Mouse (Mus musculus) urinary bladder, postnatal 10 days (tissue): ENCODE data around the gene Sell.

Experiments used
- DNase-seq: peaks from one replicate; pipeline ENCODE4 v3.0.0; 2022; ENCODE audit warnings: low spot score

Gene Sell

DNA sequence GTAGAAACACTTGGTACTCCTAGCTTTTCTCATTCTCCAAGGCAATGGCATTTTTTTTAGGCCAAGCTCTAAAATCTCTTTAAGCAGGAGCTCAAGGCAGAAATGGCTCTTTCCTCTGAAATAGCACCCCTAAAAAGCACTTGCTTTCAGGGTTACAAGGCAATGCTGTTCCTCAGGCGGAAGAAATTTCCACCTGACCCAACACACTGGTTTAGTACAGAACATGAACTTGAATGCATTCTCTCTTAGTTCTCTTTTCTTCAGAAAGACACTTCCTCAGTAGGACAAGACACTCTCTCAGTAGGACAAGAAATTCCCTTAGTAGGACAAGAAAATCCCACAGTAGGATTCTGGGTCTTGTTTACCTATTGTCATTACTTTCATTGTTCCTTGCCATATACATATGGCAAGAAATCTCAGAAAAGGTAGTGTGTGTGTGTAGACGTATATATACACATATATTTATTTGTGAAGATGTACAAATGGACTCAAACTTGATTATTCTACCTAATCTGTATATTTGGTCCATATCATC lies 12.9 kb downstream of the Sell start:
- no peak for DNase-seq

DNA sequence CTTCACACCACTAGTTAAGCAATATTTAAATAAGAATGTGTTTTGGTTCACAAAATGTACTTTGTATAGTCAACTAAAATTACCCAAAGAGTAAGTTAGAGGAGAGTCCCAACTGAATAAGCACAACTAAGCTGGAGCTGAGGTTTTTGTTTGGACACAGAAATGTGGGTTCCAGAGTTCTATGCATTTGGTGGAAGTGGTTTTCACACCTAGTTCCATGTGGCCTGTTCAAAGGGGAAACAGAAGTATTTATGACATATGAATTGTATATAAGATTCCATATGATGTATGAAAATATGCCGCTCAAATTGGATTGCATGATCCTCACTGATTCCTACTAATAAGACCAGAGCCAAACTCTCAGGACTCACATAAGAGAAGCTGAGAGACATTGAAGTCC lies 13.6 kb downstream of the Sell start:
- DNase-seq, result no peak

DNA sequence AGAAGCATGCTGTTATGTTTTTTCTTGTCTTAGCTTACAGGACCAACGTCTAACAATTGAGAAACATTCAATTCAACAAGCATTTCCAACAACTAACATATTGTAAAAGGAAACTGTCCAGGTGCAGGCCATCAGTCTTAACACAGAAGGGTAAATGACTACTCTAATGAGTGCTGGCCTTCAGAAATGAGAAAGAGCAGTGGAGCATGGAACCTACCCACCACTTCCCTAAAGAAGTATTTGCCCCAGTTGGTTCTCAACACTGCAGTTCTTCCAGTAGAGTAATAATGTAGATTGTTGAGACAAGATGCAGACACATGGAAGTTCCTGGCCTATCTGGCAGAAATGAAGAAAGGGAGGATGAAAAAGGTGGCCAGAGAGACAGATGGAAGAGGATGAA lies 14.7 kb downstream of the Sell start:
- no peak for DNase-seq

DNA sequence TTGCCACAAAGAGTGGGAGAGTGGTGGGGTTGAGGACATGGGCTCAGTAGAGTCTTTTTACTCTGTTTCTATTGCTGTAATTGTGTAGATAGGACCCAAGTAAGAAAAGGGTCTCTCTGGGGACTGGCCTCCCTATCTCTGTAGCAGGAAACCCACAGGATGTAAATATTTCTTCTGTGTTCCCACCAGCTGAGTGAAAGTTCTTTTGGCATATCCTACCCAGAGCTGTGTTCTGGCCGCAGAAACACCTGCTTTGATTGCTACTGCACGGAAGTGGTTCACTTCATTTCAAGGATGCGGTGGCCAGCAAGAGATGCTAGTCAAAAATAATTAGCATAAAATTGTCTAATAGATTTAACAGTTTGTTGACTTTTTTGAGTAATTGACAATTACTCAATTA lies 15.2 kb downstream of the Sell start:
- no peak for DNase-seq

DNA sequence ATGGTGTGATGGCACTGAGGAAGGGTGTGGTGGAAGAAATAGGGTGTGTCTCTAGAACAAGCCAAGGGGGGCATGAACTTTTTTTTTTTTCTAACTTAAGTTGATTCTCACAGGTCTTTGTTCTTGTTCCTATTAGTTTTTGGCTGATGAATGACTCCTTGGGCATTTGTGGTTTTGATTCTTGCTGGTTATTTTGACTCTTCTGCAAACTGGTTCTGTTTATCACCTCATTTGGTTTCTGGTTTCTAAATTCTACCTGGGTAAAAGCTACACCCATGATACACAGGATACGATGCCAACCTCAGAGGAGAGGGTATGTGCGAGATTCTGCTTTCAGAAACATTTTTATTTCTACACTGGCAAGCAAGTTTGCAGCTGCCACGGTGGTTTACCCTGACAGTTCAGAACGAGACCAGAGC lies 16.6 kb downstream of the Sell start:
- DNase-seq, result no peak

DNA sequence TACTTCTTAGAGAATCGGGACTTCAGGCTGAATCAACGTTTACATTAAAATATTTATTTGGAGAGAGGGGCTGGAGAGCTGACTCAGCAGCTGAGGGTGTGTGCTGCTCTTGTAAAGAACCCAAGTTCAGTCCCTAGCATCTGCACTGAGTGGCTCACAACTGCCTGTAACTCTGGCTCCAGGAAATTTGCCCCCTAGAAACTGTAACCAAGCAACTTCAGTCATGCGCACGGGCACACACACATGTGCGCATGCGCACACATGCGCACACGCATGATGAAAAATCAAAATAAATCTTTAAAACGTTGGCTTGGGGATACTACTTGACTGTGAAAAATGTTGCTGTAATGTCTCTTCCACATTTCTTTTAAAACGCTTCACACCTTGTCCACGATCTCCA lies 17.3 kb downstream of the Sell start:
- no peak for DNase-seq

DNA sequence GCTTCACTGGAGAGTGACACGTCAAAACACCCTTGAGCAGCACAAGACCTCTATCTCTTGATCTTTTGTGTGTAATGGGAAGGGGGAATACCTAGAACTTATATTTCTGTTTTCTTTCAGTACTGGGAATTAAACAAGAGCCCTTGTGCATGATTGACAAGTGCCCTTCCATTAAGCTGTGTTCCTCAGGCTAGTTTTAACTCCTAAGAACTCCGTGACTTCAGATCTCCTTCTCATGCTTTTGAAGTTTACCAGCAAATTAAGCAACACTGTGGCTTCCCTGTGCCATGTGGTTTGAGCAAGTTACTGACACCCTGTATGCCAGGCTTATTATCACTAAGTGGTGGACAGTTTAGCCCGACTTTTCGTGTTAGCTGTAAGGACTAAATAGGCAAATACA lies 21.3 kb downstream of the Sell start:
- no peak for DNase-seq

DNA sequence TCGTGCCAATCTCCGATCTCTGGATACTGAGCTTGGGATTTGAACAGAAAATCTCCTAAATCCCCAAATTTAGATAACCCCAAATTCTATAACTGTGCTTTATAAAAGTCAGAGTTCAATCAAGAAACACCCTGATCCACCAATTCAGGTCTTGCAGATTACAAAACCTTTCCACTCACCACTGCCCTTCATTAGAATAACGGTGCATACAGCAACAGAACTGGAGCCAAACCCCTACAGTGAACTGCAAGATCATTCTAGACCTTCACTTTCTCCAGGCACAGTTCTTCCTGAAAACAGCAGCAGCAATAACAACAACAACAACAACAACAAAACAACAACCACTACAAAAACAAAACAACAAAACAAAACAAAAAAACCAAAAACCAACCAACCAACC lies 25.0 kb downstream of the Sell start:
- DNase-seq, result no peak

DNA sequence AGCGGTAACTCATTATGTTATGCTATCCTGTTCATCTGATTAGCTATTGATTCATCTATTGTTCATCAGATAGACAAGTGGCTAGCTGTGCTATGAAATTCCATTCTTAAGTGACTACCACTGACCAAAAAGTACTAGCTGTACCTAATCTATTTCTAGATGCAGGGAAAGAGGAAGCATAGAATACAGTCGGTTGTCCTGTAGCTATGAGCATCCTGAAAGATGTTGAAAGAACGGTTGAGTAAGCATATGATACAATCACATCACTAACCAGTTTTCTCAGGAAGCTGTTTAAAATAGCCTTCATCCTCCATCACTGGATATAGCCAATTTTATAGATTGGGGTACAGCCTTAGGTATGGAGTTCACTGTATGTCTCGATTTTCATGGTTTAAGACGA lies 26.1 kb downstream of the Sell start:
- no peak for DNase-seq

DNA sequence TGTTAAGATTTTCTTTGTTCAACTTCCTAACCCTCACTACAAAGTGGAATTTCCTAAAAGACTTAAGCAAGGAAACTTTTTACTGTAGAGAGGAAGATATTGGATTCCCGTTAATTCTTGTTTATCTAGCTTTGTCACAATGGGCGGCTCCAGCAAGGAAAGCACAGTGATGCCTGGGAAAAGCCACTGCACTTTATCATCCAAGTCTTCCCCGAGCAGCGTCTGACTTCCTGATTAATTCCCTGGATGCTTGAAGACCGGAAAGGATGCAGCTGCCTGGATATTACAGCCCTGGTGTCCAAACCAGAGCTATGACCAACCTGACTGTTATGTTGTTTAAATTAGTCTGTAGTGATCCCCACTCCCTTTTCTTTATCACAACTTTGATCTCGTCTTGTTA lies 35.0 kb downstream of the Sell start:
- no peak for DNase-seq

DNA sequence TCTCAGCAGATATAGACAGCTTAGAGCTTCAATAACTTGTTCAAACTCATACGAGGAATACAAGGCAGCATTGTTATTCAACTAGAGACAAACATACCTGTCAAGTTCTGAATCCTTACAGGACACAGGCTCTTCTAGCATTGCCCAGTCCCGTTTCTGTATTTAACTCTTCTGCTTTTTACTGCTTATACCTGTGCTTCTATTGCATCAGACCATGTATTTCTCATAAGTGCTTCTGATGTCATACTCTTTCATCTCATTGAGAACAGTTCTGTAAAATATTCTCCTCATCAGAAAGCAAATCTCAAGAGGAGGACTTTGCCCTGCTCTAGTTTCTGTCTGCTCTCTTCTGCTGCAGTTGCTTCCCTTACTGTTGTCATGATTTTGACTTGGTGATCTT lies 36.1 kb downstream of the Sell start:
- no peak for DNase-seq

DNA sequence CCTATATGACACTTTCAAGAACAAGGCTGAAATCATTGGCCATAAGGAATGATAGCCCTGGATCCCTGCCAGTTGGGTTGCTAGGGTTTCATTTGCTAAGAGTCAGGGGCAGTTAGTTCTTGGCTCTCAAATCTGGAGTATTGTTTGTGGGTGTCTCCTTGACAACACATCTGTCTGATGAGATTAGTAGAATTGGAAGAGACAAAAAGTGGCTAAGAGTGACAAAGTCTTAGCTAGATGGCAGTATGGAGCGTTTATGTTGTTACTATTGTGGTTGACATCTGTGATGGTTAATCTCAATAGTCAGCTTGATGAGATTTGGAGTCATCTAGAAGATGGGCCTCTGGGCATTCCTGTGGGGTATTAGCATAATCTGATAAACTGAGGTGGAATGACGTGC lies 36.6 kb downstream of the Sell start:
- no peak for DNase-seq

DNA sequence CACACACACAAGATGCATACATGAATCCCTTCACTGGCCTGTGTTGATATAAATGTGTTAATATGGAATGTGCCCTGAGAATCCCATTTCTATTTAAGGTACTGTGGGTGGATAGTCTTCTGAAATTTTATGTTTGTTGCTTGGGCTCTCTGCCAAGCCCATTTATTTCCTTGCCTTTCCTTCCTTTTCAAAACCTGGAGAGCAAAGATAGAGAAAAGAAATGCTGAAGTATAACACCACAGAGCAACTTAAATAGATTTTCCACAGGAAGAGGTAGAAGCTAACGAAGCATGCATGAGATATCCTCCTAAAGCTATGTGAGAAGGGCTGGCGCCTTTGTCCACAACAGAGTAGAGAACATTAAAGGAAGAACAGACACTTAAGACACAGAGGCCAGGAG lies 48.0 kb downstream of the Sell start:
- no peak for DNase-seq

DNA sequence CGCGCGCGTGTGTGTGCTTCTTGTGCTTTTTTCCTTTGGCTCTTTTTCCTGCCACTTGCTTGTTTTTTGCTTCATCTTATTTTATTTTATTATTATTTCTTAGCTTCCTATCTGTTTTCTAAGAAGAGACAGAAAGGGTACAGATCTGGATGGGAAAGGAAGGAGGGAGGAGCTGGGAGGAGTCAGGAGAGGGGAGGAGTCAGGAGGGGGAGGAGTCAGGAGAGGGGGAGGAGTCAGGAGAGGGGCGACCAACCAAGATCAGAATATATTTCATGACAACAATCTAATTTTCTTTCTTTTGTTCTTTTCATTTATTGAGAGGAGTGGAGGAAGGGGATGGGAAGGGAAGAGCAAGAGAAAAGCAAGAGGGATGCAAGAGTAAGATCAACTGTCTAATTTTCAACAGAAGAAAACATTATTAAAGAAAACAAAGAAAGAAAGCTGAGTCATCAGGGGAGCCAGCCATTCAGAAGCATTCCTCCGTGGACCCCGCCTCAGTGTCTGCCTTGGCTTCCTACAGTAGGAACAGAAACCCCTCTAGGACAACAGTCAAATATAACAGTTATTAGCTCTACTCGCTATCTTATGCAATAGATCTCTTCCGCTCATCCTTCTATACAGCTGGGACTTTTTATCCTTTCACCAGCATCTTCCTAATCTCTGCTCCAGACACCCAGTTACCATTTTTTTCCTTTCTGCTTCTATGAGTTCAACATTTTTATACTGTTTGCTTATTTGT lies 49.0 kb downstream of the Sell start:
- no peak for DNase-seq

DNA sequence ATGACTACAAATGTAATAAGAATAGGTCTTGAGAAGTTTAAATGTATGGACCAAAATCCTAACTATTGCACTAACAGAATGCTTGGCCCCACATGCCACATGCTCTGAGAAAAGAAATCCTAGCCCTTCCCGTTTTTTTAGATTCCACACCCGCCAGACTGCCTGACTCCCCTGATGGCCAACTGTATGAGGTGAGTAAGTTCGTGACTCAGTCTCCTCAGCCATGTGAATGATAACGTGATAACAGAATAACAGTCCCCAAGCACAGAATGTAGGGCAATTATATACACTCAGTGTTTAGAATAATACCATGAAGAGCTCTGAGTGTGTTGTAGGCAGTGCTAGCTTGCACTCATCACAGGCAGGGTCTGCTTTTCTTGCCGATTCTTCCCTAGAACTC lies 52.5 kb downstream of the Sell start:
- no peak for DNase-seq

DNA sequence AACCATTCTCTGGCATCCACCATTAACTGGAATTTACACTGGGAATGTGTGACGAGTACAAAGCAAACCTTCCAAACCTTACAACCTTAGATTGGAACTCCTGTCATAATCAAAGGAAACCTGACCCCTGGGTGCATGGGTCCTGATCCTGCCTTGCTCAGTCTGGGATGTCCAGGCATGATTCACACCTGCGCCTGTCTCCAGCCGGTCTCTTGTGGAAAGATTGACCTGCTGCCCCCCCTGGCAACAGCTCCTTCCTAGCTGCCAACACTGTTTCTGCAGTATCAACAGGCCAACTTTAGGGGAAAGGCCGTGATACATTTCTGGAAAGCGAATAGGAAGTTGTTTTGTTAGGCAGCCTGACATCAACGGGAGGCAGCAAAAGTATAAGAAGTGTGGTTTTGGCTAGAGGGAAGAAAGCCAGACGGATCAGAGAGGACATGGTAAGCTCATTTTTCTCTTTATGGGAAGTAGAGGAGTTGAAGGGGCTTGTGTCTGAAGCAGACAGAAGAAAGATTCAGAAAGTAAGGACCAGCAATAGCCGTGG lies 53.2 kb downstream of the Sell start, which contains the start of gene Selp:
Selp (plus strand) TSS at position 318 of the 547 bp plus-strand sequence.
- no peak for DNase-seq

DNA sequence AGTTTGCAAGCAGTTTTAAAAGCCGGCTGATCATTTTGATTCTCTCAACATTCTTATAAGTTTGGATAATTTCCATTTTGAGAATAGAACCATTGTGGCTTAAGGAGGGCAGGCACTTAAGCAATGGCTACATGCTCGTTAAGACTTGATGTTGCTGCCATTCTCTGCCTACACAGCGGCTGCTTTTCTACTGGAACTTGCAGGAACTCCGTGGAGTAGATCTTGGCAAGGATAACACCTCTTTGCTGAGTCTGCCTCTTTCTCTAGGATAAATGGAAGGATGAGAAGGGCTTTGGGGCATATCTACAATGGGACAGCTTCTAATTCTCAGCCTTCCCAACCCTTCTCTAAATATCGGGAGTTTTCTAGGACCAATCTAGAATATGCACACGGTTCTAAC lies 53.9 kb downstream of the Sell start:
- no peak for DNase-seq

DNA sequence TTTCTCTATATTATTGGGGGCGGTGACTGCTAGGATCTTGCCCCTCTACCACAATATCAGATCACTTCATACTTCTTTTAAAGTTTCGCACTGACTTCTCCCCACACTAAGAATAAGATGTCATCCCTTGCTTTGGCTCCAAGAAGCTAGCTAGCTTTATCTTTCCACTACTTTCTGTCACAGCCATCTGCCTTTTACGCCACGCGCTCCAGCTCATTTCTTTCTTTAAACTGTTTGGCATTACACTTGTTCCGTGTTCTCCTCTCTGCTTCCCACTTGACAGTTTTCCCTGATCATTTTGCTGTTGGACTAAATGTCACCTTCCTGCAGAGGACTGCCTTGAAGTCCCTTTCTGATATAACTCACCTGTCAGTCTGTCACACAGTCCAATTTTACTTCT lies 56.1 kb downstream of the Sell start:
- DNase-seq, result no peak

DNA sequence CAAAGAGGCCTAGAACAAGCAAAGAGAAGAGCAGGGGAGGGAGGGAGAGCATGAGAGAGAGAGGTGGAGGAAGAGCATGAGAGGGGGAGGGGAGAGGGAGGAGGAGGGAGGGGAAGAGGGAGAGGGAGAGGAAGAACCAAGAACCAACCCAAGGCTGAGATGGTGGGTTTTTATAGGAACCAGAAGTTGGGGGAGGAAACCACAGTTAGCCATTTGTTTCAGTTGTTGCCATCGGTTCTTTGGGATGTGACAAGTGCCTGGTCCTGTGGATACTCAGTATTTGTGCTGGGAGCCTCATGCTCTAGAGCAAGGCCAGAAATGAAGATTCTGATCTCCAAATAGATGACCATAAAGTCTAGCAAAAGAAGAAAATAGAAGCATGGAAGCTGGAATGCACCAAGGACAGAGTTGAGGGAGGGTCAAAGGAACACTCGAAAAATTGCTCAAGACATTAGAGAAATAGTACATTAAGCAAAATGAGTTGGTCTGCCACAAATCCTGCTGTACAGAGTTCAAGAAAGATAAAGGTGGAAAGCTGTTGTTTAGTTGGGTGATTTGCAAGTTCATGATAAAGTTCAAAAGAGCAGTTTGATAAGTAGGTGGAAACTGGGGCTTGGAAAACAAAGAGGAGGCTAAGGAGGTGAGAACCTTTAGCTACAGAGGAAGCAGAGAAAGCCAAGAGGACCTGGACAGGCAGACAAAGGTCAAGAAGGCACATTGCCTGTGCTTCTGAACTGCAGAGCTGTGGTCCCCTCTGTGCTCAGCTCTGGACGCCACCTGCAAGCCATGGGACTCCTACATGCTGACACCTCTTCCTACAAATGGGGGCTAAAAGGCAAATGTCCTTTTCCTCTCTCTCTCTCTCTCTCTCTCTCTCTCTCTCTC lies 58.4 kb downstream of the Sell start:
- DNase-seq, result no peak

DNA sequence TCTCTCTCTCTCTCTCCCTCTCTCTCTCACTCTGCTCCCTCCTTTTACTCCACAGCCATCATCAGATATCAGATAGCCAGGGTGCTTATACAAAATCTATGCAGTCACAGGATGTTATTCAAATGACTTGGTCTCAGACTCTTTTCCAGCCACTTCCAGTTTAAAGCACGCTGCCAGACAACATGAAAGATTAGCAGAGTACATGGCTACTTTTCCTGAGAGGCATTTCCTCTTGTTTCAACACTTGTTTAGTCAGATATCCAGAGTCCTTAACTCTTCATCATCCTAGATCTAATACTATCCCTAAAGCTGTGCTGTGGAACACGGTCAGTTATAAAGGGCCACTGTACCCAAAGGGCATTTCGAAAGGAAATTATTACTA lies 59.0 kb downstream of the Sell start:
- DNase-seq, result no peak

DNA sequence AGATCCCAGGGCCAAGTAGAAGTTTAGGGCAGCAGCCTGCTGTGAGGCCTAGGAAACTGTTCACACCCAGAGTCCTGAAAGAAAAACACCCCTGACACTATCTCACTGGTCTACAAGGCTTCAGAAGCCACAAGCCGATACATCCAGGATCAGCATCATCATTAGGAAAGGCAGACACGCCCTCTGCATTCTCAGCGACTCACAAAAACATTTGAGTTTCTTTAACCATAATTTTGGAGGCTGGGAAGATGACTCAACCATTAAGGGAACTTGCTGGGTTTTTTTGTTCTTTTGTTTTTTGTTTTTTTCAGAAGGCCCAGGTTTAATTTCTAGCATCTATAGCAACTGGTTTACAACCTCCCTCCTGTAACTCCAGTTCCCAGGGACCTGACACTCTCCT lies 62.1 kb downstream of the Sell start:
- DNase-seq, result no peak

DNA sequence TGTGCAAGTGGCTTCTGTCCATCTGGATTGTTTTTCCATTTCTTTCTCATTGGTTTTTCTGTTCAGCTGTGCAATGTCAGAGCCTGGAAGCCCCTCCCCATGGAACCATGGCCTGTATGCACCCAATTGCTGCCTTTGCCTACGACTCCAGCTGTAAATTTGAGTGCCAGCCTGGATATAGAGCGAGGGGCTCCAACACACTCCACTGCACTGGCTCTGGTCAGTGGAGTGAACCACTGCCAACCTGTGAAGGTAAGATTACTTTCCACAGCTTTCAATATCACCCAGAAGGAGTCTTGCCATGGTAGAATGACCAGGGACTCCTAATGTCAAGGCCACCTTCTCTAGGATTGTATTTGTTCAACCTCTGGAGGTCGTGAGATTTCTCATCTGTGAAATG lies 68.2 kb downstream of the Sell start:
- no peak for DNase-seq

DNA sequence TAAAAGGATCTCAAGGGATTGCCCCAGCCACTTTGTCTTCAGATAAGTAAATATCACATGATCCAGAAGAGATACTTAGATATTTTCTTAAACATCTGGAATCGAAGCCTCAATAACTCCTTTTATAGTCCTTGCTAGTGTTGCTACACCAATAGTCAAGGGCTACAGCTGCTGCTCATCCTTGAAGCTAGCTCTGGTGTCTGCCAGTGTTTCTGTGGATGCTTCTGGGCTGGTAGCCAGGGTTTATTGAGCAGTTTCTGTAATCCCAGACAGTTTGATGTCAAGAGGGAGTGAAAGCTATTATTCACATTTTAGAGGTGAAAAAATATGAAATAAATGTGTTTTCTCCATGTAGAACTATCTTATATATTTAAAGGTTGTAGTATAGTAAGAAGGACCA lies 70.8 kb downstream of the Sell start:
- no peak for DNase-seq
